Mouse (Mus musculus) embryo, embryonic 10 days (tissue): ENCODE data around the gene Acp1.

Experiments used
- DNase-seq: peaks from one replicate; pipeline ENCODE4 v3.0.0-alpha.2; 2015; ENCODE audit warnings: low spot score

Gene Acp1

GRCm38 (mm10) chr12:30864347-30864746 lies 47.0 kb downstream of the Acp1 start:
- no peak for DNase-seq

GRCm38 (mm10) chr12:30856172-30856571 lies 55.2 kb downstream of the Acp1 start:
- no peak for DNase-seq

GRCm38 (mm10) chr12:30855442-30856159 lies 55.8 kb downstream of the Acp1 start:
- DNase-seq = no peak

GRCm38 (mm10) chr12:30851871-30852270 lies 59.5 kb downstream of the Acp1 start:
- DNase-seq = no peak

GRCm38 (mm10) chr12:30850902-30851301 lies 60.5 kb downstream of the Acp1 start:
- DNase-seq = no peak

- no peak for DNase-seq
These were observed 62.9 kb downstream of the Acp1 start for GRCm38 (mm10) chr12:30848521-30848920.
